Mouse (Mus musculus) forebrain, embryonic 10.5 days (tissue): ENCODE measurements around the gene Slc25a20. TPM values are rescaled to one million over a fixed set of nuclear protein-coding genes. Genes with fewer than 3 reads are reported as not detected.

ENCODE experiments used
- DNase-seq: peaks from one replicate; pipeline ENCODE4 v3.0.0-alpha.2; 2017; ENCODE audit warnings: low spot score; ENCODE audit errors: extremely low spot score
- H3K27ac ChIP-seq: fragments of 300-500 bp; sonication (generic); 2 replicates; pipeline ENCODE4 v1.5.1; 2016; ENCODE audit warnings: mild to moderate bottlenecking
- H3K27me3 ChIP-seq: fragments of 300-500 bp; sonication (generic); 2 replicates; pipeline ENCODE4 v1.6.1; 2016; ENCODE audit warnings: mild to moderate bottlenecking; ENCODE audit not compliant: poor library complexity, severe bottlenecking
- H3K36me3 ChIP-seq: fragments of 300-500 bp; sonication (generic); replicated peaks from 2 replicates; pipeline ENCODE4 v1.6.1; 2016; ENCODE audit warnings: mild to moderate bottlenecking, moderate library complexity
- H3K4me1 ChIP-seq: fragments of 300-500 bp; sonication (generic); 2 replicates; pipeline ENCODE4 v1.6.1; 2016
- H3K4me3 ChIP-seq: fragments of 300-500 bp; sonication (generic); 2 replicates; pipeline ENCODE4 v1.5.1; 2016; ENCODE audit warnings: mild to moderate bottlenecking, moderate library complexity
- H3K9me3 ChIP-seq: fragments of 300-500 bp; sonication (generic); 2 replicates; pipeline ENCODE4 v1.6.1; 2016; ENCODE audit warnings: mild to moderate bottlenecking, moderate library complexity
- WGBS: fragments of 180-500 bp; shearing (Covaris S2); methylation state at CpG from one replicate; pipeline ENCODE4 v1.1.7; 2016; 5-methylcytosine and 5-hydroxymethylcytosine counted together
- polyA plus RNA-seq: library from polyadenylated mRNA; unstranded; fragments of >200 nt; fragmentation: Nextera tagmentation; extraction: Ambion mirVana; gene quantifications from 2 replicates; pipeline ENCODE4 v1.2.1, GENCODE M21; 2016

The Slc25a20 gene
- polyA plus RNA-seq, 1 experiment from 2014 or later: 35.8 TPM

GRCm38 (mm10) chr9:108689993-108690392 is 28.1 kb downstream of the Slc25a20 start:
- Histone ChIP-seq H3K36me3 (peaks cover 5% of the 10 kb centered on the region), H3K4me3 (no peak overlapping the region), H3K4me1 (peaks cover 60% of the 10 kb centered on the region), H3K9me3 (no peaks in the 10 kb centered on the region), H3K27ac (no peak overlapping the region), H3K27me3 (peaks cover 43% of the 10 kb centered on the region)
- WGBS: 93% methylated on average over 1 of the region's 1 CpGs
- no peak for DNase-seq

- Histone ChIP-seq H3K27me3 (peaks cover 43% of the 10 kb centered on the region), H3K9me3 (no peaks in the 10 kb centered on the region), H3K36me3 (peaks cover 3% of the 10 kb centered on the region; the same call in 1 of the 2 replicates), H3K4me3 (no peak overlapping the region), H3K4me1 (peaks cover 60% of the 10 kb centered on the region), H3K27ac (no peak overlapping the region)
- DNase-seq: no peak
- 85% methylated on average over 6 of the region's 6 CpGs for WGBS
These were observed 29.0 kb downstream of the Slc25a20 start for GRCm38 (mm10) chr9:108690914-108691313.

DNA sequence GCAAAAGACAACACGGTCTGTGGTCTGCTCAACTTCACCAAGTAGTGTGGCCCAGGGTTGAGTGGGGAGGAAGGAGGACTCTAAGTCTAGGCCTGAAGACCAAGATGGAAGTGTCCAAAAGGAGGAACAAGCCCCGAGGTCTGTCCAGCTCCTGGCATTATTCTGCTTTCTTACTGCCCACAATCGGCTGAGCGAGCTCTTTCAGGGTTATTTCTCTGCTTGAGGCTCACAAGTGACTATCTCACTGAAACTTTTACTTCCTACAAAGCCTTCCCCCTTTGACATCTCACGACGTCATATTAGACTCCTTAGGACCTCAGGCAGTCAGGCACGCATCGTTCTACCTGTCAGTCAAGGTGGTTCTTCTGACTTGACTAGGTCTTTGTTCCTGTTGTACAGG is 29.5 kb downstream of the Slc25a20 start:
- Histone ChIP-seq H3K27ac (peak overlapping the region; percentile 87), H3K9me3 (no peaks in the 10 kb centered on the region), H3K27me3 (peaks cover 43% of the 10 kb centered on the region), H3K36me3 (peaks cover 3% of the 10 kb centered on the region; the same call in 1 of the 2 replicates), H3K4me3 (peak overlapping the region; percentile 69), H3K4me1 (peaks cover 57% of the 10 kb centered on the region)
- DNase-seq: no peak
- 70% methylated on average over 8 of the region's 8 CpGs for WGBS

DNA sequence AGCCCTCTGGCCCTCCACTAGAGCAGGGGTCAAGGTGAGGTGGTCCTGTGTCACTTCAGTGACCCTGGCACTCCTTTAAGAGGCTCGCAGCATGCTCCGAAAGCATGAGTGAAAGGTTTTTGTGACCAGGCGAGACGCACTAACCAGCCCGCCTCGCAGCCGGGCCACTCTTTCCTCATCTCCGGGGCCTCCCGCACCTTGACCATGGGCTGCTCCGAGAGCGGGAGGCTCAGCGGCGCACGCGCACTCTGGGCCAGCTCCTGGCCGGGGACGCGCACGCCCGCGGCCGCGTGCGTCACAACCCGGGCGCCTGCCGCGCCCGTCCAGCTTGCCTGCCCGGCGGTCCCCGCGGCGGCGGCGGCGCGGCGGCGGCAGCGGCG is 29.9 kb downstream of the Slc25a20 start:
- H3K27ac ChIP-seq: peak overlapping the region; percentile 87
- peak overlapping the region; percentile 69 for H3K4me3 ChIP-seq
- H3K36me3 ChIP-seq: peaks cover 3% of the 10 kb centered on the region; the same call in 1 of the 2 replicates
- H3K9me3 ChIP-seq: no peaks in the 10 kb centered on the region
- DNase-seq: peak; percentile 82
- under 1% methylated on average over 42 of the region's 42 CpGs for WGBS
- peaks cover 43% of the 10 kb centered on the region for H3K27me3 ChIP-seq
- peaks cover 53% of the 10 kb centered on the region for H3K4me1 ChIP-seq

GRCm38 (mm10) chr9:108692226-108693041 is 30.5 kb downstream of the Slc25a20 start:
- Histone ChIP-seq H3K36me3 (peaks cover 3% of the 10 kb centered on the region; the same call in 1 of the 2 replicates), H3K4me1 (peaks cover 48% of the 10 kb centered on the region), H3K9me3 (no peaks in the 10 kb centered on the region), H3K27me3 (peaks cover 43% of the 10 kb centered on the region), H3K27ac (peak overlapping the region; percentile 87), H3K4me3 (peak overlapping the region; percentile 69)
- DNase-seq: peak; percentile 66
- under 1% methylated on average over 92 of the region's 92 CpGs for WGBS

GRCm38 (mm10) chr9:108693946-108694345 is 32.1 kb downstream of the Slc25a20 start:
- WGBS: 83% methylated on average over 4 of the region's 4 CpGs
- no peak for DNase-seq
- Histone ChIP-seq H3K4me3 (no peak overlapping the region), H3K36me3 (peaks cover 5% of the 10 kb centered on the region; the same call in 1 of the 2 replicates), H3K9me3 (no peaks in the 10 kb centered on the region), H3K27me3 (peaks cover 37% of the 10 kb centered on the region), H3K4me1 (peaks cover 37% of the 10 kb centered on the region), H3K27ac (no peak overlapping the region)

GRCm38 (mm10) chr9:108694533-108694932 is 32.6 kb downstream of the Slc25a20 start:
- peaks cover 37% of the 10 kb centered on the region for H3K27me3 ChIP-seq
- peaks cover 31% of the 10 kb centered on the region for H3K4me1 ChIP-seq
- H3K4me3 ChIP-seq: no peak overlapping the region
- DNase-seq: no peak
- peaks cover 5% of the 10 kb centered on the region; the same call in 1 of the 2 replicates for H3K36me3 ChIP-seq
- H3K9me3 ChIP-seq: no peaks in the 10 kb centered on the region
- H3K27ac ChIP-seq: no peak overlapping the region
- WGBS: 83% methylated on average over 1 of the region's 1 CpGs

- Histone ChIP-seq H3K27ac (no peak overlapping the region), H3K27me3 (no peaks in the 10 kb centered on the region), H3K4me3 (no peak overlapping the region), H3K4me1 (peaks cover 16% of the 10 kb centered on the region), H3K9me3 (no peaks in the 10 kb centered on the region), H3K36me3 (0 out of 2 replicates have a peak, but pooled peaks cover 2% of the 10 kb centered on the region)
- DNase-seq: no peak
These were observed 40.6 kb downstream of the Slc25a20 start for GRCm38 (mm10) chr9:108702476-108702875.

DNA sequence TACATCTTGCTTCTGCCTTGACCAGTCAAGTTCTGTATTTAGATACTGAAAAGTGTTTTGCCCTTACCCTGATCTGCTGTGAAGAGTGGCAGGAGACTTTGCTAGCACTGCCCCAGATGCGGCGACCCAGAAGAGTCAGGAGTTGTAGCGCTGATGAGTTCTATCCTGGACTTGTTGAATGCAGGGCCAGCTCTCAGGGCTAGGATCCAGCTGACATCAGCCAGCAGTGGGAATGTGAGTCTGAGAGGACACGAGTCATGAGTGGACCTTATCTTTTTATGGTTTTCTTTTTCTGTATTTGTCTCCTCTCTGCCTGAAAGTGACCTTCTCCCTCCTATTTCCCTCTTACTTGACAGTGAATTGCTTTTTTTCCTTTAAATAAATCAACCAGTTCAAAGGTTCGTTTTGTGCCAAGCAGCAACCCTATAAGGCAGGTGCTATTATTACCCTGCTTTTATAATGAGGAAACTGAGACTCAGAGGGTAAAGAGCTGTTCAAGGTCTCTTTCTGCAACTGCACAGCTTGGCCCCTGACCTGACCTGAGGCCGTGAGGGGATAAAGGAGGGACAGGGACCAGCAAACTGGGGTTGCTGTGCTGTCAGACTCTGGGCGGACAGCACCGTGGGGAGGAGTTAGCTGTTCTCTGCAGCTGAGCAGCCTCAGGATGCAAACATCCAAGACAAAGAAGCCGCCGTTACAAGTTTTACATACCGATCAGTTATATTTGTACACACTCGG is 41.7 kb downstream of the Slc25a20 start:
- H3K4me1 ChIP-seq: peaks cover 16% of the 10 kb centered on the region
- 45% methylated on average over 12 of the region's 12 CpGs for WGBS
- peak overlapping the region; percentile 3; the same call in 1 of the 2 replicates for H3K27ac ChIP-seq
- no peaks in the 10 kb centered on the region for H3K27me3 ChIP-seq
- no peak overlapping the region for H3K4me3 ChIP-seq
- no peak for DNase-seq
- H3K9me3 ChIP-seq: no peaks in the 10 kb centered on the region
- no peaks in the 10 kb centered on the region for H3K36me3 ChIP-seq

DNA sequence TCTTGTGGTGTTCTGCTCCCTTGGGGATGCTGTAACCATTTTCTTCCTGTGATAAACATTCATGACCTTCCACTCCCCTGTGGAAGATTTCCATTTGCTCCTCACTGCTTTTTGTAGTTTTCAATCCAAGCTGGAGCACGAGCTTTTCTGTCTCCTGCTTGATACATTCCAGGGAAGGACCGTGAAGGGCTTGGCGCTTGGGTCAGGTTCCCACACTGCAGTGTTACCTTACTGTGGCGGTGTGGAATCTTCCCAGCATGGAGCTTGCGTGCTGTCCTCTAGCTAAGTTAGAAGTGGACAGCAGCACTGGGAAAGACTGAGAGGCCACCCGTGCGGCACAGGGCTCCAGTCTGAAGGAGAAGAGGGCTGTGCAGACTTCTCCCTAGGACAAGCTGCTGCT is 42.7 kb downstream of the Slc25a20 start:
- Histone ChIP-seq H3K36me3 (no peaks in the 10 kb centered on the region), H3K4me3 (no peak overlapping the region), H3K9me3 (no peaks in the 10 kb centered on the region), H3K27ac (no peak overlapping the region), H3K4me1 (peaks cover 16% of the 10 kb centered on the region), H3K27me3 (no peaks in the 10 kb centered on the region)
- WGBS: 85% methylated on average over 7 of the region's 7 CpGs
- no peak for DNase-seq

- H3K4me3 ChIP-seq: no peak overlapping the region
- H3K27me3 ChIP-seq: no peaks in the 10 kb centered on the region
- 92% methylated on average over 2 of the region's 2 CpGs for WGBS
- no peak for DNase-seq
- peaks cover 16% of the 10 kb centered on the region for H3K4me1 ChIP-seq
- no peak overlapping the region for H3K27ac ChIP-seq
- no peaks in the 10 kb centered on the region for H3K36me3 ChIP-seq
- no peaks in the 10 kb centered on the region for H3K9me3 ChIP-seq
These were observed 45.3 kb downstream of the Slc25a20 start for GRCm38 (mm10) chr9:108707212-108707611.

GRCm38 (mm10) chr9:108708833-108709232 is 46.9 kb downstream of the Slc25a20 start:
- Histone ChIP-seq H3K27ac (no peak overlapping the region), H3K36me3 (no peaks in the 10 kb centered on the region), H3K27me3 (no peaks in the 10 kb centered on the region), H3K4me1 (peaks cover 7% of the 10 kb centered on the region), H3K9me3 (no peaks in the 10 kb centered on the region), H3K4me3 (no peak overlapping the region)
- no peak for DNase-seq
- WGBS: 95% methylated on average over 8 of the region's 8 CpGs

DNA sequence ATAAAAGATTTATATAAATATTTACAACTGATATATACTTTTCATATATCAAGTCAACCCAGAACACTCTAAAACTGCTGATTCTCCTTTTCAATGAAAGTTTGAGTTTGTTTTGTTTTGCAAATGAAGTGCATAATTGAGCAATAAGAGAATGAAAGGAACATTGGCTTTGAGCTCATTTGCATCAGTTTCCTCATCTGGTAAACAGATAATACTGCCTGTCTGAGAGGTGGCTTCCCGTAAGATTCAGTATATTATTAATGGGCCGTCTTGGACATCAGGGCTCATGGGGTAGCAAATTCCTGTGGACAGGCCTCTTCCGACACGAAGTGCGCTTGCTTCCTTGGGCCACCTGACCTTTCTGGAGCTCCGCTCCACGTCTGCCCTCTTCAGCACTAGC is 48.9 kb downstream of the Slc25a20 start:
- Histone ChIP-seq H3K27me3 (no peaks in the 10 kb centered on the region), H3K4me1 (no peaks in the 10 kb centered on the region), H3K27ac (no peak overlapping the region), H3K9me3 (no peaks in the 10 kb centered on the region), H3K36me3 (no peaks in the 10 kb centered on the region), H3K4me3 (no peak overlapping the region)
- no peak for DNase-seq
- WGBS: 90% methylated on average over 7 of the region's 7 CpGs
